In the genomic region with DNA sequence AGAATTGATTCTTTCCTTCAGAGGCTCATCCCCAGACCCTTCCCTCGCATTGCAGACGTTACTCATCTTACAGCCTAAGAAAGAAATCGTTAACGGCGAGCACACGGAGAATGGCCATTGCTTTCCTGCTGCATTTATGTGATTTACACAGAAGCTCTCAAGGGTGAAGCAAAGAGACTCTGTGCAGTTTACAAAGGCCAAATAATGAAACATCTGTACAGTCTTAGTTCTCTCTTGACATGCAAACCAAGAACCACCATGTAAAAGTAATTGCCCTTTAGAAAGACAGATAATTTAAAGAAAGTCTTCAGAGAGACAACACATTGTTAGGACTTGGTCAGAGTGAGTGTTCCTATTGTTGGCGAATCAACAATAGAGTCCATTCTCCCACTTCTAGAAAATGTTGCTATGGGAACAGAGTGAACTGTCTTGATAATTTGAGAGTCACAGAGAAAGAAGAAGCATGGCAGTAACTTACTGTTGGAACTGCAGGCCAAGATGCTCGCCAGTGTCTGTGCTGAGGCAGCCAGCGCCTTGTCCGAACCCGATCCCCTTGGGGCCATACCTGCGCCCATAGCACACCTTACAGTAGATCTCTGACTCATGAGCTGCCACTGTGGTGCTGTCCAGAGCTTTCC, we compare ENCODE assay signal across 18 mouse cellular contexts. TPM values are rescaled to one million over a fixed set of nuclear protein-coding genes. Genes with fewer than 3 reads are reported as not detected.
DNase-seq lines count a peak whose midpoint lies in the region; ATAC-seq and TF ChIP-seq lines count a peak whose summit lies in the region.
"Had no signal": no experiment of that assay in that cellular context is flagged by ENCODE, and none has a peak within 500 bp of the region (broad histone marks: within the 10 kb centered on the region; RNA-seq: fewer than 3 reads in every experiment).

No protein-coding gene starts in this region.

- WGBS in heart, embryonic 14.5 days = 83% methylated on average over 12 of the region's 12 CpGs
- WGBS in hindbrain, embryonic 16.5 days = 39% methylated on average over 12 of the region's 12 CpGs
- 20% methylated on average over 12 of the region's 12 CpGs for WGBS in neural tube, embryonic 14.5 days

- H3K4me3 ChIP-seq in heart, embryonic 14.5 days (ENCODE audit: control insufficient read depth in 1 of 2, insufficient read depth in 1 of 2, low read depth in 1 of 2, low read length in 2 of 2) = no peak overlapping the region
- no peak overlapping the region for H3K4me3 ChIP-seq in hindbrain, embryonic 16.5 days (ENCODE audit: low read length)
- no peak overlapping the region for H3K4me3 ChIP-seq in neural tube, embryonic 14.5 days (ENCODE audit: low read depth, low read length)
- H3K4me3 ChIP-seq: embryonic facial prominence, embryonic 12.5 days; stomach, embryonic 15.5 days had no signal

- TF ChIP-seq CTCF in brain, embryonic 14.5 days (IDR thresholded peaks at IDR 0.05; ENCODE audit: borderline replicate concordance, extremely low read depth, insufficient read depth, insufficient read length) = no peak

- no peaks in the 10 kb centered on the region for H3K9me3 ChIP-seq in heart, embryonic 14.5 days (ENCODE audit: control insufficient read depth, low read length)
- H3K9me3 ChIP-seq in hindbrain, embryonic 16.5 days (ENCODE audit: control insufficient read depth, low read length) = no peaks in the 10 kb centered on the region
- H3K9me3 ChIP-seq in neural tube, embryonic 14.5 days (ENCODE audit: control insufficient read depth, low read length) = no peaks in the 10 kb centered on the region
- H3K9me3 ChIP-seq: embryonic facial prominence, embryonic 12.5 days; stomach, embryonic 15.5 days had no signal

- no peak for DNase-seq in heart, postnatal 10 days
- DNase-seq in brain, embryonic 14.5 days (ENCODE audit: low read depth) = peak; percentile 54
- no peak for DNase-seq in B cell, adult 2 months
- DNase-seq: cerebellum, adult 8-10 months; gastrocnemius, postnatal 36 days; kidney, adult 11 months; lung, postnatal 10 days; thymus, postnatal 4 days had no signal

- H3K4me2 ChIP-seq in heart, embryonic 14.5 days (ENCODE audit: low read length) = no peak overlapping the region
- H3K4me2 ChIP-seq in hindbrain, embryonic 16.5 days (ENCODE audit: low read length) = no peak overlapping the region
- H3K4me2 ChIP-seq in neural tube, embryonic 14.5 days (ENCODE audit: low read depth, low read length) = no peak overlapping the region
- H3K4me2 ChIP-seq: embryonic facial prominence, embryonic 12.5 days; stomach, embryonic 15.5 days had no signal

- peaks cover 94% of the 10 kb centered on the region for H3K36me3 ChIP-seq in heart, embryonic 14.5 days (ENCODE audit: control insufficient read depth, insufficient read depth, low read length)
- H3K36me3 ChIP-seq in hindbrain, embryonic 16.5 days (ENCODE audit: control insufficient read depth, insufficient read depth, low read length) = no peaks in the 10 kb centered on the region
- no peaks in the 10 kb centered on the region for H3K36me3 ChIP-seq in neural tube, embryonic 14.5 days (ENCODE audit: control insufficient read depth, insufficient read depth, low read length)
- H3K36me3 ChIP-seq: embryonic facial prominence, embryonic 12.5 days; stomach, embryonic 15.5 days had no signal

- peak overlapping the region; percentile 46; the same call in 1 of the 2 replicates for H3K9ac ChIP-seq in heart, embryonic 14.5 days (ENCODE audit: low read length)
- no peak overlapping the region for H3K9ac ChIP-seq in hindbrain, embryonic 16.5 days (ENCODE audit: low read depth, low read length)
- H3K9ac ChIP-seq in neural tube, embryonic 14.5 days (replicated peaks; ENCODE audit: low read depth, low read length) = no peak overlapping the region
- H3K9ac ChIP-seq: embryonic facial prominence, embryonic 12.5 days; stomach, embryonic 15.5 days had no signal

- no peak for TF ChIP-seq POLR2A in brain, embryonic 14.5 days (IDR thresholded peaks at IDR 0.05; ENCODE audit: borderline replicate concordance, extremely low read depth, insufficient read depth, insufficient read length, poor library complexity, severe bottlenecking)

- no peak for ATAC-seq in heart, embryonic 14.5 days (ENCODE audit: insufficient number of reproducible peaks, insufficient read depth, low FRiP score, low read depth)
- ATAC-seq in hindbrain, embryonic 16.5 days = peak; percentile 79
- peak; percentile 56; the same call in 1 of the 2 replicates for ATAC-seq in neural tube, embryonic 14.5 days (ENCODE audit: low read depth)
- ATAC-seq in megakaryocyte progenitor cell, adult 5-6 weeks (replicated peaks; ENCODE audit: poor library complexity) = no peak

- H3K27me3 ChIP-seq in heart, embryonic 14.5 days (ENCODE audit: control insufficient read depth, insufficient read depth, low read length) = no peaks in the 10 kb centered on the region
- H3K27me3 ChIP-seq in hindbrain, embryonic 16.5 days (replicated peaks; ENCODE audit: control insufficient read depth, insufficient read depth, low read length) = peaks cover 35% of the 10 kb centered on the region
- H3K27me3 ChIP-seq in neural tube, embryonic 14.5 days (ENCODE audit: control insufficient read depth, insufficient read depth, low read length) = peaks cover 42% of the 10 kb centered on the region
- H3K27me3 ChIP-seq: CH12.LX; embryonic facial prominence, embryonic 12.5 days; stomach, embryonic 15.5 days had no signal

- intact Hi-C loops in heart, postnatal 10 days (cut with DNase I) = no loop called here

- H3K4me1 ChIP-seq in heart, embryonic 14.5 days (ENCODE audit: control insufficient read depth in 2 of 2, insufficient read depth in 2 of 2, low read length in 2 of 2) = peaks cover 43 to 78% of the 10 kb centered on the region in 2 experiments
- peaks cover 10% of the 10 kb centered on the region for H3K4me1 ChIP-seq in hindbrain, embryonic 16.5 days (ENCODE audit: control insufficient read depth, insufficient read depth, low read depth, low read length)
- peaks cover 9% of the 10 kb centered on the region for H3K4me1 ChIP-seq in neural tube, embryonic 14.5 days (ENCODE audit: control insufficient read depth, insufficient read depth, low read length)
- H3K4me1 ChIP-seq: embryonic facial prominence, embryonic 12.5 days; stomach, embryonic 15.5 days had no signal

- H3K27ac ChIP-seq in heart, embryonic 14.5 days (replicated peaks in 1 of 2; ENCODE audit: control insufficient read depth in 1 of 2, insufficient read depth in 1 of 2, low read depth in 2 of 2, low read length in 2 of 2) = peak overlapping the region; percentile 27 to 85; a peak in 3 of 4 replicates
- no peak overlapping the region for H3K27ac ChIP-seq in hindbrain, embryonic 16.5 days (ENCODE audit: low read depth, low read length)
- no peak overlapping the region for H3K27ac ChIP-seq in neural tube, embryonic 14.5 days (ENCODE audit: low read depth, low read length)
- H3K27ac ChIP-seq: embryonic facial prominence, embryonic 12.5 days; stomach, embryonic 15.5 days had no signal

RNA-seq across cellular contexts. Expression of a gene that starts 12.7 kb away (rescaled TPM):
- 1,942 and 2,129 TPM in 2 replicates for polyA plus RNA-seq in heart, embryonic 14.5 days (2014; fragmentation: Nextera tagmentation; extraction: Ambion mirVana)
- 1,000 to 10,000 TPM; 1,601 to 1,720 TPM for total RNA-seq in heart, postnatal 10 days (2021)
- 0.19 TPM in 1 of 2 replicates, not detected in the other for polyA plus RNA-seq in brain, embryonic 14.5 days (2012; rRNA removed)
- 0.24 and 7.3 TPM in 2 replicates for polyA plus RNA-seq in hindbrain, embryonic 16.5 days (2015; fragmentation: Nextera tagmentation; extraction: Ambion mirVana)
- polyA plus RNA-seq in neural tube, embryonic 14.5 days (2014; fragmentation: Nextera tagmentation; extraction: Ambion mirVana) = 0.73 and 0.96 TPM in 2 replicates
- total RNA-seq in megakaryocyte progenitor cell, adult 5-6 weeks (2015) = 4.3 and 5.1 TPM in 2 replicates
- total RNA-seq in megakaryocyte progenitor cell, adult 5-6 weeks (2017) = 2.2 and 4.8 TPM in 2 replicates
- total RNA-seq: layer of hippocampus, adult 18-20 months; left cerebral cortex, postnatal 10 days had no signal
- polyA plus RNA-seq: forebrain, embryonic 16.5 days had no signal

RNA-seq across cellular contexts. Expression of a gene that starts 46.3 kb away (rescaled TPM):
- polyA plus RNA-seq in heart, embryonic 14.5 days (2014; fragmentation: Nextera tagmentation; extraction: Ambion mirVana) = 16.6 and 16.9 TPM in 2 replicates
- total RNA-seq in heart, postnatal 10 days (2021) = 1 to 10 TPM; 4.7 to 4.8 TPM
- 5.7 and 7.6 TPM in 2 replicates for polyA plus RNA-seq in brain, embryonic 14.5 days (2012; rRNA removed)
- polyA plus RNA-seq in hindbrain, embryonic 16.5 days (2015; fragmentation: Nextera tagmentation; extraction: Ambion mirVana) = 2.5 and 3.7 TPM in 2 replicates
- polyA plus RNA-seq in neural tube, embryonic 14.5 days (2014; fragmentation: Nextera tagmentation; extraction: Ambion mirVana) = 1.6 and 2.1 TPM in 2 replicates
- 107 and 115 TPM in 2 replicates for total RNA-seq in megakaryocyte progenitor cell, adult 5-6 weeks (2015)
- 29.3 and 30.6 TPM in 2 replicates for total RNA-seq in megakaryocyte progenitor cell, adult 5-6 weeks (2017)

RNA-seq across cellular contexts. Expression of a gene that starts 46.3 kb away (rescaled TPM):
- polyA plus RNA-seq in heart, embryonic 14.5 days (2014; fragmentation: Nextera tagmentation; extraction: Ambion mirVana) = 34.6 and 36.2 TPM in 2 replicates
- 10 to 100 TPM; 13.9 to 16.5 TPM for total RNA-seq in heart, postnatal 10 days (2021)
- 33.5 and 45.8 TPM in 2 replicates for polyA plus RNA-seq in brain, embryonic 14.5 days (2012; rRNA removed)
- 36.3 and 37.0 TPM in 2 replicates for polyA plus RNA-seq in hindbrain, embryonic 16.5 days (2015; fragmentation: Nextera tagmentation; extraction: Ambion mirVana)
- polyA plus RNA-seq in neural tube, embryonic 14.5 days (2014; fragmentation: Nextera tagmentation; extraction: Ambion mirVana) = 46.5 and 48.1 TPM in 2 replicates
- 62.0 and 63.1 TPM in 2 replicates for total RNA-seq in megakaryocyte progenitor cell, adult 5-6 weeks (2015)
- 38.5 and 51.3 TPM in 2 replicates for total RNA-seq in megakaryocyte progenitor cell, adult 5-6 weeks (2017)

Comparison
In these comparisons a context has a peak if more than half of its experiments do, and no peak if none do; other contexts are left out.
1. ATAC-seq: peak in hindbrain, embryonic 16.5 days (single experiment) and neural tube, embryonic 14.5 days (single experiment); none in heart, embryonic 14.5 days (single experiment) and megakaryocyte progenitor cell, adult 5-6 weeks (single experiment).
2. H3K27ac ChIP-seq: peak in heart, embryonic 14.5 days (2 of 2); none in hindbrain, embryonic 16.5 days (single experiment) and neural tube, embryonic 14.5 days (single experiment).
3. RNA of a gene that starts 12.7 kb away (polyA plus RNA-seq): 1,942 to 2,129 TPM in heart, embryonic 14.5 days; 0.73 to 0.96 TPM in neural tube, embryonic 14.5 days, 0.24 to 7.3 TPM in hindbrain, embryonic 16.5 days and 0.19 TPM in brain, embryonic 14.5 days; every median in the first group is over 100 times any median in the second.